Mouse (Mus musculus): ENCODE results near the gene Zfp239.

Zfp239 gene

GRCm38 (mm10) chr6:117879408-117880115 lies 17.7 kb downstream of the Zfp239 start:
- DNase-seq = peak; percentile 98 to 99

- DNase-seq = no peak
Observed at GRCm38 (mm10) chr6:117880394-117880838, 18.5 kb downstream of the Zfp239 start.

- DNase-seq = no peak
Observed at GRCm38 (mm10) chr6:117881229-117881628, 19.3 kb downstream of the Zfp239 start.

- DNase-seq = no peak
Observed at GRCm38 (mm10) chr6:117881997-117882396, 20.1 kb downstream of the Zfp239 start.

- DNase-seq = no peak
Observed at GRCm38 (mm10) chr6:117885943-117886342, 24.0 kb downstream of the Zfp239 start.

GRCm38 (mm10) chr6:117888032-117888431 lies 26.1 kb downstream of the Zfp239 start:
- no peak for DNase-seq

GRCm38 (mm10) chr6:117888642-117889096 lies 26.8 kb downstream of the Zfp239 start:
- DNase-seq = no peak

GRCm38 (mm10) chr6:117890257-117890656 lies 28.4 kb downstream of the Zfp239 start:
- DNase-seq = no peak

- DNase-seq = no peak
Observed at GRCm38 (mm10) chr6:117891369-117892160, 29.7 kb downstream of the Zfp239 start.

- DNase-seq = no peak
Observed at GRCm38 (mm10) chr6:117892386-117892785, 30.5 kb downstream of the Zfp239 start.

- no peak for DNase-seq
Observed at GRCm38 (mm10) chr6:117893435-117893834, 31.5 kb downstream of the Zfp239 start.

GRCm38 (mm10) chr6:117897800-117898199 lies 35.9 kb downstream of the Zfp239 start:
- peak in 1 of 2 experiments; percentile 65 for DNase-seq

- DNase-seq = no peak
Observed at GRCm38 (mm10) chr6:117900126-117901080, 38.5 kb downstream of the Zfp239 start, which contains the start of gene Hnrnpf. Gene Hnrnpf, plus strand, starts transcription at chr6:117900324.

- DNase-seq = no peak
Observed at GRCm38 (mm10) chr6:117901510-117902402, 39.9 kb downstream of the Zfp239 start.

GRCm38 (mm10) chr6:117902556-117902955 lies 40.7 kb downstream of the Zfp239 start:
- no peak for DNase-seq

- no peak for DNase-seq
Observed at GRCm38 (mm10) chr6:117903836-117904235, 41.9 kb downstream of the Zfp239 start.

GRCm38 (mm10) chr6:117905260-117905930 lies 43.5 kb downstream of the Zfp239 start:
- DNase-seq = peak; percentile 31 to 35

- DNase-seq = peak in 1 of 2 experiments; percentile 55
Observed at GRCm38 (mm10) chr6:117906015-117906531, 44.2 kb downstream of the Zfp239 start.

GRCm38 (mm10) chr6:117906590-117907271 lies 44.8 kb downstream of the Zfp239 start:
- DNase-seq = peak; percentile 98 to 99

All from kidney, postnatal 36 days (tissue).